Mouse (Mus musculus) heart, postnatal 0 days (tissue): ENCODE results near the gene Ewsr1. TPM values are rescaled to one million over a fixed set of nuclear protein-coding genes. Genes with fewer than 3 reads are reported as not detected.

Source experiments
- ATAC-seq: fragments of 200-750 bp; cut with Nextera tagmentation; 2 replicates; pipeline ENCODE4 v1.8.0; 2017; ENCODE audit warnings: low read depth, moderate number of reproducible peaks, moderate library complexity; ENCODE audit not compliant: insufficient read depth
- DNase-seq: peaks from one replicate; pipeline ENCODE4 v3.0.0-alpha.2; 2016; ENCODE audit warnings: low spot score
- H3K27ac ChIP-seq: fragments of 300-500 bp; sonication (generic); 2 replicates; pipeline ENCODE4 v1.5.1; 2014; ENCODE audit warnings: low read depth, mild to moderate bottlenecking
- H3K27me3 ChIP-seq: fragments of 300-500 bp; sonication (generic); 2 replicates; pipeline ENCODE4 v1.6.1; 2014; ENCODE audit warnings: low read length, mixed read lengths; ENCODE audit not compliant: control insufficient read depth, insufficient read depth
- H3K36me3 ChIP-seq: fragments of 300-500 bp; sonication (generic); replicated peaks from 2 replicates; pipeline ENCODE4 v1.6.1; 2014; ENCODE audit warnings: low read length, mixed read lengths; ENCODE audit not compliant: control insufficient read depth, insufficient read depth
- H3K4me1 ChIP-seq: fragments of 300-500 bp; sonication (generic); 2 replicates; pipeline ENCODE4 v1.6.1; 2014; ENCODE audit warnings: antibody characterized with exemption; ENCODE audit not compliant: control insufficient read depth, insufficient read depth
- H3K4me2 ChIP-seq: fragments of 300-500 bp; sonication (generic); 2 replicates; pipeline ENCODE4 v1.6.1; 2014; ENCODE audit warnings: low read depth, mild to moderate bottlenecking, low read length, moderate library complexity
- H3K4me3 ChIP-seq: fragments of 300-500 bp; sonication (generic); 2 replicates; pipeline ENCODE4 v1.5.1; 2014; ENCODE audit warnings: low read depth, low read length
- H3K9ac ChIP-seq: fragments of 300-500 bp; sonication (generic); replicated peaks from 2 replicates; pipeline ENCODE4 v1.6.1; 2014; ENCODE audit warnings: low read depth, low read length, mixed read lengths
- H3K9me3 ChIP-seq: fragments of 300-500 bp; sonication (generic); replicated peaks from 2 replicates; pipeline ENCODE4 v1.6.1; 2016; ENCODE audit warnings: low read length; ENCODE audit not compliant: control insufficient read depth
- CTCF ChIP-seq: IDR thresholded peaks from 2 replicates; pipeline ENCODE4 v1.5.1; 2016; ENCODE audit warnings: antibody characterized with exemption, control low read depth, low read depth
- EP300 ChIP-seq: IDR thresholded peaks from 2 replicates; pipeline ENCODE4 v1.6.1; 2016; ENCODE audit warnings: antibody characterized with exemption, low read depth
- WGBS: fragments of 180-500 bp; shearing (Covaris S2); extraction: QIAGEN DNeasy Blood & Tissue Kit; methylation state at CpG from one replicate; pipeline ENCODE4 v1.1.7; 2014; 5-methylcytosine and 5-hydroxymethylcytosine counted together
- polyA plus RNA-seq: library from polyadenylated mRNA; unstranded; fragments of >200 nt; fragmentation: Nextera tagmentation; extraction: Ambion mirVana; gene quantifications from 2 replicates; pipeline ENCODE4 v1.2.1, GENCODE M21; 2015
- total RNA-seq: library from RNA; depleted of rRNA; stranded (reverse); fragments of >200 nt; gene quantifications from 2 replicates; pipeline ENCODE4 v1.2.3, GENCODE M21; 2014; ENCODE audit warnings: low replicate concordance

Ewsr1 gene
- total and polyA plus RNA-seq, 2 experiments from 2014 or later = 213 to 238 TPM

- peaks cover 18% of the 10 kb centered on the region for H3K4me1 ChIP-seq
- ATAC-seq (no peak), DNase-seq (no peak)
- H3K4me3 ChIP-seq = no peak overlapping the region
- no peaks in the 10 kb centered on the region for H3K27me3 ChIP-seq
- H3K27ac ChIP-seq = no peak overlapping the region
- H3K4me2 ChIP-seq = no peak overlapping the region
- no peaks in the 10 kb centered on the region for H3K9me3 ChIP-seq
- peaks cover 24% of the 10 kb centered on the region; the same call in 1 of the 2 replicates for H3K36me3 ChIP-seq
- WGBS = 79% methylated on average over 6 of the region's 6 CpGs
- TF ChIP-seq CTCF (no peak), EP300 (no peak)
- H3K9ac ChIP-seq = no peak overlapping the region
Observed at GRCm38 (mm10) chr11:5101641-5102040, 2.6 kb upstream of the Ewsr1 start.

- no peak for DNase-seq
- Histone ChIP-seq H3K9ac (peak overlapping the region; percentile 96; the same call in 1 of the 2 replicates), H3K27me3 (no peaks in the 10 kb centered on the region), H3K9me3 (no peaks in the 10 kb centered on the region), H3K27ac (no peak overlapping the region), H3K36me3 (peaks cover 24% of the 10 kb centered on the region; the same call in 1 of the 2 replicates), H3K4me3 (peak overlapping the region; percentile 95; the same call in 1 of the 2 replicates), H3K4me2 (peak overlapping the region; percentile 67), H3K4me1 (peaks cover 26% of the 10 kb centered on the region)
- ATAC-seq = no peak
- 58% methylated on average over 5 of the region's 5 CpGs for WGBS
- TF ChIP-seq CTCF = no peak
- no peak for TF ChIP-seq EP300
Observed at GRCm38 (mm10) chr11:5100801-5101200, 1.7 kb upstream of the Ewsr1 start.

GRCm38 (mm10) chr11:5100283-5100682, 1.2 kb upstream of the Ewsr1 start:
- ATAC-seq (no peak), DNase-seq (no peak)
- Histone ChIP-seq H3K4me1 (peaks cover 28% of the 10 kb centered on the region), H3K9me3 (no peaks in the 10 kb centered on the region), H3K36me3 (peaks cover 24% of the 10 kb centered on the region; the same call in 1 of the 2 replicates), H3K4me2 (peak overlapping the region; percentile 67), H3K27ac (peak overlapping the region; percentile 95), H3K27me3 (no peaks in the 10 kb centered on the region), H3K4me3 (peak overlapping the region; percentile 95), H3K9ac (peak overlapping the region; percentile 96)
- WGBS = under 1% methylated on average over 7 of the region's 7 CpGs
- TF ChIP-seq EP300 (no peak), CTCF (no peak)

- H3K27me3 ChIP-seq = no peaks in the 10 kb centered on the region
- peak overlapping the region; percentile 95 for H3K4me3 ChIP-seq
- peak; percentile 71 for ATAC-seq
- H3K36me3 ChIP-seq = peaks cover 19% of the 10 kb centered on the region; the same call in 1 of the 2 replicates
- H3K4me2 ChIP-seq = peak overlapping the region; percentile 67
- peak overlapping the region; percentile 96 for H3K9ac ChIP-seq
- H3K27ac ChIP-seq = peak overlapping the region; percentile 95
- TF ChIP-seq EP300 (no peak), CTCF (no peak)
- H3K9me3 ChIP-seq = no peaks in the 10 kb centered on the region
- peaks cover 28% of the 10 kb centered on the region for H3K4me1 ChIP-seq
- DNase-seq = peak; percentile 90
- WGBS = under 1% methylated on average over 30 of the region's 31 CpGs
Observed at GRCm38 (mm10) chr11:5099576-5100183, 614 bp upstream of the Ewsr1 start.

GRCm38 (mm10) chr11:5098035-5098735, 881 bp downstream of the Ewsr1 start:
- no peaks in the 10 kb centered on the region for H3K27me3 ChIP-seq
- TF ChIP-seq CTCF = no peak
- TF ChIP-seq EP300 = peak; percentile 50; the same call in 1 of the 2 replicates
- no peak for DNase-seq
- no peaks in the 10 kb centered on the region for H3K9me3 ChIP-seq
- H3K4me1 ChIP-seq = peaks cover 28% of the 10 kb centered on the region
- H3K36me3 ChIP-seq = peaks cover 10% of the 10 kb centered on the region
- under 1% methylated on average over 44 of the region's 44 CpGs for WGBS
- no peak; the same call in 1 of the 2 replicates for ATAC-seq
- H3K27ac ChIP-seq = peak overlapping the region; percentile 95
- H3K9ac ChIP-seq = peak overlapping the region; percentile 96
- peak overlapping the region; percentile 91 for H3K4me2 ChIP-seq
- peak overlapping the region; percentile 95 for H3K4me3 ChIP-seq
